Mouse (Mus musculus) embryonic facial prominence, embryonic 14.5 days (tissue): ENCODE results near the gene Rs1. TPM values are rescaled to one million over a fixed set of nuclear protein-coding genes. Genes with fewer than 3 reads are reported as not detected.

Experiments used
- ATAC-seq: fragments of 200-750 bp; cut with Nextera tagmentation; 2 replicates; pipeline ENCODE4 v1.8.0; 2017; ENCODE audit warnings: low read depth, moderate number of reproducible peaks, moderate TSS enrichment
- DNase-seq: peaks from one replicate; pipeline ENCODE4 v3.0.0-alpha.2; 2015; ENCODE audit warnings: low spot score
- H3K27ac ChIP-seq: fragments of 300-500 bp; sonication (generic); replicated peaks from 2 replicates; pipeline ENCODE4 v1.5.1; 2014; ENCODE audit warnings: low read depth, mild to moderate bottlenecking, low read length, moderate library complexity
- H3K27me3 ChIP-seq: fragments of 300-500 bp; sonication (generic); replicated peaks from 2 replicates; pipeline ENCODE4 v1.6.1; 2014; ENCODE audit warnings: low read length; ENCODE audit not compliant: control insufficient read depth, insufficient read depth
- H3K36me3 ChIP-seq: fragments of 300-500 bp; sonication (generic); 2 replicates; pipeline ENCODE4 v1.6.1; 2014; ENCODE audit warnings: low read length, mixed read lengths; ENCODE audit not compliant: control insufficient read depth, insufficient read depth
- H3K4me1 ChIP-seq: fragments of 300-500 bp; sonication (generic); 2 replicates; pipeline ENCODE4 v1.6.1; 2014; ENCODE audit warnings: antibody characterized with exemption, low read length; ENCODE audit not compliant: control insufficient read depth, insufficient read depth
- H3K4me2 ChIP-seq: fragments of 300-500 bp; sonication (generic); 2 replicates; pipeline ENCODE4 v1.6.1; 2014; ENCODE audit warnings: low read depth, mild to moderate bottlenecking, low read length, moderate library complexity, mixed read lengths
- H3K4me3 ChIP-seq: fragments of 300-500 bp; sonication (generic); 2 replicates; pipeline ENCODE4 v1.5.1; 2014; ENCODE audit warnings: low read depth, mild to moderate bottlenecking, low read length
- H3K9ac ChIP-seq: fragments of 300-500 bp; sonication (generic); 2 replicates; pipeline ENCODE4 v1.6.1; 2014; ENCODE audit warnings: low read depth, mild to moderate bottlenecking, low read length, moderate library complexity, mixed read lengths
- H3K9me3 ChIP-seq: fragments of 300-500 bp; sonication (generic); 2 replicates; pipeline ENCODE4 v1.6.1; 2016; ENCODE audit warnings: low read length; ENCODE audit not compliant: control insufficient read depth
- WGBS: fragments of 180-500 bp; shearing (Covaris S2); extraction: QIAGEN DNeasy Blood & Tissue Kit; methylation state at CpG from one replicate; pipeline ENCODE4 v1.1.7; 2014; 5-methylcytosine and 5-hydroxymethylcytosine counted together
- polyA plus RNA-seq: library from polyadenylated mRNA; unstranded; fragments of >200 nt; fragmentation: Nextera tagmentation; extraction: Ambion mirVana; gene quantifications from 2 replicates; pipeline ENCODE4 v1.2.1, GENCODE M21; 2014

Gene Rs1
- polyA plus RNA-seq, 1 experiment from 2014 or later, result not detected

GRCm38 (mm10) chrX:160773033-160773432 is 5.2 kb downstream of the Rs1 start:
- no peak for ATAC-seq
- 35% methylated on average over 1 of the region's 1 CpGs for WGBS
- no peak overlapping the region for H3K9ac ChIP-seq

GRCm38 (mm10) chrX:160782276-160782675 is 14.5 kb downstream of the Rs1 start:
- Histone ChIP-seq H3K4me2 (no peak overlapping the region), H3K36me3 (no peaks in the 10 kb centered on the region), H3K9ac (no peak overlapping the region), H3K27me3 (peaks cover 7% of the 10 kb centered on the region; the same call in 1 of the 2 replicates), H3K4me1 (no peaks in the 10 kb centered on the region), H3K4me3 (no peak overlapping the region), H3K9me3 (no peaks in the 10 kb centered on the region), H3K27ac (no peak overlapping the region)
- ATAC-seq (no peak), DNase-seq (peak; percentile 5)
- WGBS, result 68% methylated on average over 5 of the region's 5 CpGs

More at GRCm38 (mm10) chrX:160773033-160773432, 5.2 kb downstream of the Rs1 start:
- H3K27me3 ChIP-seq, result peaks cover 10% of the 10 kb centered on the region
- no peak overlapping the region for H3K4me3 ChIP-seq
- DNase-seq, result no peak
- no peak overlapping the region for H3K4me2 ChIP-seq
- no peaks in the 10 kb centered on the region for H3K9me3 ChIP-seq
- no peak overlapping the region for H3K27ac ChIP-seq
- no peaks in the 10 kb centered on the region for H3K4me1 ChIP-seq
- H3K36me3 ChIP-seq, result no peaks in the 10 kb centered on the region

- DNase-seq (no peak), ATAC-seq (no peak)
- H3K4me3 ChIP-seq, result no peak overlapping the region
- no peak overlapping the region for H3K4me2 ChIP-seq
- 76% methylated on average over 4 of the region's 4 CpGs for WGBS
- no peak overlapping the region for H3K27ac ChIP-seq
- no peaks in the 10 kb centered on the region for H3K36me3 ChIP-seq
- H3K27me3 ChIP-seq, result no peaks in the 10 kb centered on the region
- no peaks in the 10 kb centered on the region for H3K9me3 ChIP-seq
- no peak overlapping the region for H3K9ac ChIP-seq
- no peaks in the 10 kb centered on the region for H3K4me1 ChIP-seq
These were observed 27.1 kb downstream of the Rs1 start for GRCm38 (mm10) chrX:160794920-160795319.

GRCm38 (mm10) chrX:160804409-160805150 is 36.8 kb downstream of the Rs1 start:
- WGBS, result 77% methylated on average over 4 of the region's 4 CpGs
- no peak overlapping the region for H3K4me2 ChIP-seq
- ATAC-seq, result no peak

GRCm38 (mm10) chrX:160808226-160808625 is 40.4 kb downstream of the Rs1 start:
- Histone ChIP-seq H3K36me3 (no peaks in the 10 kb centered on the region), H3K27me3 (peaks cover 15% of the 10 kb centered on the region), H3K4me1 (no peaks in the 10 kb centered on the region), H3K9ac (no peak overlapping the region), H3K27ac (no peak overlapping the region), H3K9me3 (no peaks in the 10 kb centered on the region), H3K4me2 (no peak overlapping the region), H3K4me3 (no peak overlapping the region)
- ATAC-seq (no peak), DNase-seq (no peak)
- WGBS, result 83% methylated on average over 7 of the region's 7 CpGs

More at GRCm38 (mm10) chrX:160804409-160805150, 36.8 kb downstream of the Rs1 start:
- Histone ChIP-seq H3K9ac (no peak overlapping the region), H3K27ac (no peak overlapping the region), H3K27me3 (peaks cover 14% of the 10 kb centered on the region), H3K9me3 (no peaks in the 10 kb centered on the region), H3K4me1 (no peaks in the 10 kb centered on the region), H3K4me3 (no peak overlapping the region), H3K36me3 (no peaks in the 10 kb centered on the region)
- no peak for DNase-seq

Other genes with a start within 250 kb of the Rs1 start
- gene Ppef1, start 32.2 kb upstream of the Rs1 start, polyA plus RNA-seq, result 4.5 and 5.6 TPM in 2 replicates
- gene Gja6, start 139.0 kb downstream of the Rs1 start, polyA plus RNA-seq, result 0.19 and 0.20 TPM in 2 replicates
- 3.0 and 3.7 TPM in 2 replicates for gene Cdkl5, start 226.7 kb downstream of the Rs1 start, polyA plus RNA-seq